Mouse (Mus musculus) B cell, adult (primary cell): ENCODE results near the gene Vmn1r72. TPM values are rescaled to one million over a fixed set of nuclear protein-coding genes. Genes with fewer than 3 reads are reported as not detected.

Experiments used
- total RNA-seq: library from RNA; stranded (reverse); gene quantifications from 4 replicates; pipeline ENCODE4 v1.2.4, GENCODE M21; 2023; ENCODE audit not compliant: inconsistent age

Vmn1r72 gene
- total RNA-seq, result not detected in 4 replicates

DNA sequence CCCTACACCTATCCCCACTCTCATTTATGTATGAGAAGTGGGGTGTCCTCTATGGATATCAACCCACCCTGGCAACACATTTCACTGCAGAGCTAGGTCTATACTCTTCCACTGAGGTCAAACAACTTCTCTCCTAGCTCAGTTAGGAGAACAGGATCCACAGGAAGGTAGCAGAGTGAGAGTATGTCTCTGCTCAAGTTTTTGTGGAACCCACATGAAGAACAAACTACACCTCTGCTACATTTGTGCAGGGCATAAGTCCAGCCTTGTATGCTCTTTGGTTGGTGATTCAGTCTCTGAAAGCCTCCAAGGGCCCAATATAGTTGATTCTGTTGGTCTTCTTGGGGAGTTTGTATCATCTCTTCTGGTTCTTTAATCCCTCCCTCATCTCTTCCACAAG lies at the start of gene Vmn1r72:
Gene Vmn1r72, minus strand, starts transcription at position 101 of the 400 bp plus-strand sequence.

Other genes with a start within 250 kb of the Vmn1r72 start
- not detected in 4 replicates for gene Zscan4-ps2, start 165.8 kb downstream of the Vmn1r72 start, total RNA-seq
- not detected in 4 replicates for gene Zscan4-ps3, start 70.8 kb downstream of the Vmn1r72 start, total RNA-seq
- not detected in 4 replicates for gene Vmn1r73, start 50.1 kb upstream of the Vmn1r72 start, total RNA-seq
- gene Vmn1r74, start 153.8 kb upstream of the Vmn1r72 start, total RNA-seq, result not detected in 4 replicates
- not detected in 4 replicates for gene Vmn1r75, start 194.5 kb upstream of the Vmn1r72 start, total RNA-seq